Mouse (Mus musculus) limb, embryonic 11.5 days (tissue): ENCODE data around the gene Fam160a1. TPM values are rescaled to one million over a fixed set of nuclear protein-coding genes. Genes with fewer than 3 reads are reported as not detected.

ENCODE experiments used
- ATAC-seq: fragments of 200-750 bp; cut with Nextera tagmentation; 2 replicates; pipeline ENCODE4 v1.8.0; 2017; ENCODE audit warnings: low read depth; ENCODE audit not compliant: insufficient number of reproducible peaks, low FRiP score, low TSS enrichment
- DNase-seq: peaks from one replicate; pipeline ENCODE4 v3.0.0-alpha.2; 2015; ENCODE audit warnings: low spot score
- H3K27ac ChIP-seq: fragments of 300-500 bp; sonication (generic); replicated peaks from 2 replicates; pipeline ENCODE4 v1.5.1; 2014; ENCODE audit warnings: low read depth, mild to moderate bottlenecking, low read length
- H3K27me3 ChIP-seq: fragments of 300-500 bp; sonication (generic); 2 replicates; pipeline ENCODE4 v1.6.1; 2014; ENCODE audit warnings: mild to moderate bottlenecking, low read length, mixed read lengths; ENCODE audit not compliant: control insufficient read depth, insufficient read depth
- H3K36me3 ChIP-seq: fragments of 300-500 bp; sonication (generic); 2 replicates; pipeline ENCODE4 v1.6.1; 2014; ENCODE audit warnings: mild to moderate bottlenecking, low read length, moderate library complexity, mixed read lengths; ENCODE audit not compliant: control insufficient read depth, insufficient read depth
- H3K4me1 ChIP-seq: fragments of 300-500 bp; sonication (generic); 2 replicates; pipeline ENCODE4 v1.6.1; 2014; ENCODE audit warnings: low read length, mixed read lengths; ENCODE audit not compliant: control insufficient read depth, insufficient read depth
- H3K4me2 ChIP-seq: fragments of 300-500 bp; sonication (generic); 2 replicates; pipeline ENCODE4 v1.6.1; 2014; ENCODE audit warnings: low read depth, mild to moderate bottlenecking, moderate library complexity; ENCODE audit not compliant: severe bottlenecking
- H3K4me3 ChIP-seq: fragments of 300-500 bp; sonication (generic); 2 replicates; pipeline ENCODE4 v1.5.1; 2014; ENCODE audit warnings: low read depth, low read length
- H3K9ac ChIP-seq: fragments of 300-500 bp; sonication (generic); 2 replicates; pipeline ENCODE4 v1.6.1; 2014; ENCODE audit warnings: mild to moderate bottlenecking, low read length
- H3K9me3 ChIP-seq: fragments of 300-500 bp; sonication (generic); 2 replicates; pipeline ENCODE4 v1.6.1; 2016; ENCODE audit warnings: low read length; ENCODE audit not compliant: control insufficient read depth
- WGBS: fragments of 180-500 bp; shearing (Covaris S2); extraction: QIAGEN DNeasy Blood & Tissue Kit; methylation state at CpG from one replicate; pipeline ENCODE4 v1.1.7; 2014; 5-methylcytosine and 5-hydroxymethylcytosine counted together
- polyA plus RNA-seq: library from polyadenylated mRNA; unstranded; fragments of >200 nt; fragmentation: Nextera tagmentation; extraction: Ambion mirVana; gene quantifications from 2 replicates; pipeline ENCODE4 v1.2.1, GENCODE M21; 2014

Gene Fam160a1
- polyA plus RNA-seq, 1 experiment from 2014 or later = 2.1 TPM

GRCm38 (mm10) chr3:85663826-85664225 is 153.3 kb downstream of the Fam160a1 start:
- no peak overlapping the region for H3K4me3 ChIP-seq
- no peak overlapping the region for H3K9ac ChIP-seq
- no peaks in the 10 kb centered on the region for H3K4me1 ChIP-seq
- ATAC-seq (no peak), DNase-seq (no peak)
- H3K27ac ChIP-seq = no peak overlapping the region
- H3K4me2 ChIP-seq = no peak overlapping the region
- WGBS = 82% methylated on average over 5 of the region's 5 CpGs
- no peaks in the 10 kb centered on the region for H3K9me3 ChIP-seq
- H3K27me3 ChIP-seq = no peaks in the 10 kb centered on the region
- no peaks in the 10 kb centered on the region for H3K36me3 ChIP-seq

- Histone ChIP-seq H3K4me1 (no peaks in the 10 kb centered on the region), H3K27me3 (no peaks in the 10 kb centered on the region), H3K4me2 (no peak overlapping the region), H3K9ac (no peak overlapping the region), H3K27ac (no peak overlapping the region), H3K9me3 (no peaks in the 10 kb centered on the region), H3K36me3 (no peaks in the 10 kb centered on the region), H3K4me3 (no peak overlapping the region)
- ATAC-seq = no peak
- DNase-seq = no peak
- 76% methylated on average over 10 of the region's 10 CpGs for WGBS
Observed at GRCm38 (mm10) chr3:85661926-85662813, 154.9 kb downstream of the Fam160a1 start.

GRCm38 (mm10) chr3:85659681-85660080 is 157.4 kb downstream of the Fam160a1 start:
- ATAC-seq (no peak), DNase-seq (no peak)
- no peaks in the 10 kb centered on the region for H3K4me1 ChIP-seq
- H3K36me3 ChIP-seq = no peaks in the 10 kb centered on the region
- H3K4me2 ChIP-seq = no peak overlapping the region
- no peak overlapping the region for H3K4me3 ChIP-seq
- H3K27me3 ChIP-seq = no peaks in the 10 kb centered on the region
- H3K27ac ChIP-seq = no peak overlapping the region
- no peak overlapping the region for H3K9ac ChIP-seq
- no peaks in the 10 kb centered on the region for H3K9me3 ChIP-seq
- 92% methylated on average over 7 of the region's 7 CpGs for WGBS

- Histone ChIP-seq H3K36me3 (no peaks in the 10 kb centered on the region), H3K9ac (no peak overlapping the region), H3K4me2 (no peak overlapping the region), H3K4me1 (no peaks in the 10 kb centered on the region), H3K4me3 (no peak overlapping the region), H3K27ac (no peak overlapping the region), H3K27me3 (no peaks in the 10 kb centered on the region), H3K9me3 (no peaks in the 10 kb centered on the region)
- ATAC-seq (no peak), DNase-seq (no peak)
- 94% methylated on average over 3 of the region's 3 CpGs for WGBS
Observed at GRCm38 (mm10) chr3:85655538-85655937, 161.6 kb downstream of the Fam160a1 start.

- ATAC-seq = no peak
- Histone ChIP-seq H3K9me3 (no peaks in the 10 kb centered on the region), H3K4me3 (no peak overlapping the region), H3K4me1 (no peaks in the 10 kb centered on the region), H3K9ac (no peak overlapping the region), H3K36me3 (no peaks in the 10 kb centered on the region), H3K27ac (no peak overlapping the region), H3K4me2 (no peak overlapping the region), H3K27me3 (no peaks in the 10 kb centered on the region)
- WGBS = 77% methylated on average over 4 of the region's 4 CpGs
- no peak for DNase-seq
Observed at GRCm38 (mm10) chr3:85652727-85653665, 164.1 kb downstream of the Fam160a1 start.

- H3K27ac ChIP-seq = no peak overlapping the region
- 94% methylated on average over 4 of the region's 4 CpGs for WGBS
- no peaks in the 10 kb centered on the region for H3K4me1 ChIP-seq
- no peaks in the 10 kb centered on the region for H3K27me3 ChIP-seq
- H3K36me3 ChIP-seq = no peaks in the 10 kb centered on the region
- no peaks in the 10 kb centered on the region for H3K9me3 ChIP-seq
- no peak for DNase-seq
- no peak overlapping the region for H3K9ac ChIP-seq
- H3K4me2 ChIP-seq = no peak overlapping the region
- no peak for ATAC-seq
- no peak overlapping the region for H3K4me3 ChIP-seq
Observed at GRCm38 (mm10) chr3:85649176-85649575, 167.9 kb downstream of the Fam160a1 start.

GRCm38 (mm10) chr3:85645517-85646004 is 171.5 kb downstream of the Fam160a1 start:
- DNase-seq (no peak), ATAC-seq (no peak)
- 95% methylated on average over 7 of the region's 7 CpGs for WGBS
- H3K4me1 ChIP-seq = no peaks in the 10 kb centered on the region
- H3K9ac ChIP-seq = no peak overlapping the region
- H3K27ac ChIP-seq = no peak overlapping the region
- no peak overlapping the region for H3K4me2 ChIP-seq
- H3K4me3 ChIP-seq = no peak overlapping the region
- no peaks in the 10 kb centered on the region for H3K27me3 ChIP-seq
- H3K9me3 ChIP-seq = no peaks in the 10 kb centered on the region
- no peaks in the 10 kb centered on the region for H3K36me3 ChIP-seq

GRCm38 (mm10) chr3:85644814-85645213 is 172.3 kb downstream of the Fam160a1 start:
- Histone ChIP-seq H3K27ac (no peak overlapping the region), H3K9ac (no peak overlapping the region), H3K4me3 (no peak overlapping the region), H3K36me3 (no peaks in the 10 kb centered on the region), H3K9me3 (no peaks in the 10 kb centered on the region), H3K4me1 (no peaks in the 10 kb centered on the region), H3K4me2 (no peak overlapping the region), H3K27me3 (no peaks in the 10 kb centered on the region)
- WGBS = 90% methylated on average over 3 of the region's 3 CpGs
- ATAC-seq (no peak), DNase-seq (no peak)
